Mouse (Mus musculus) embryonic facial prominence, embryonic 14.5 days (tissue): ENCODE measurements around the gene Eci3. TPM values are rescaled to one million over a fixed set of nuclear protein-coding genes. Genes with fewer than 3 reads are reported as not detected.
"Not testable (repeated sequence)": the region's sequence is repeated elsewhere in the genome, so short reads cannot be mapped to it uniquely, and the experiment has no call there.

Source experiments
- ATAC-seq: fragments of 200-750 bp; cut with Nextera tagmentation; 2 replicates; pipeline ENCODE4 v1.8.0; 2017; ENCODE audit warnings: low read depth, moderate number of reproducible peaks, moderate TSS enrichment
- DNase-seq: peaks from one replicate; pipeline ENCODE4 v3.0.0-alpha.2; 2015; ENCODE audit warnings: low spot score
- H3K27ac ChIP-seq: fragments of 300-500 bp; sonication (generic); replicated peaks from 2 replicates; pipeline ENCODE4 v1.5.1; 2014; ENCODE audit warnings: low read depth, mild to moderate bottlenecking, low read length, moderate library complexity
- H3K27me3 ChIP-seq: fragments of 300-500 bp; sonication (generic); replicated peaks from 2 replicates; pipeline ENCODE4 v1.6.1; 2014; ENCODE audit warnings: low read length; ENCODE audit not compliant: control insufficient read depth, insufficient read depth
- H3K36me3 ChIP-seq: fragments of 300-500 bp; sonication (generic); 2 replicates; pipeline ENCODE4 v1.6.1; 2014; ENCODE audit warnings: low read length, mixed read lengths; ENCODE audit not compliant: control insufficient read depth, insufficient read depth
- H3K4me1 ChIP-seq: fragments of 300-500 bp; sonication (generic); 2 replicates; pipeline ENCODE4 v1.6.1; 2014; ENCODE audit warnings: antibody characterized with exemption, low read length; ENCODE audit not compliant: control insufficient read depth, insufficient read depth
- H3K4me2 ChIP-seq: fragments of 300-500 bp; sonication (generic); 2 replicates; pipeline ENCODE4 v1.6.1; 2014; ENCODE audit warnings: low read depth, mild to moderate bottlenecking, low read length, moderate library complexity, mixed read lengths
- H3K4me3 ChIP-seq: fragments of 300-500 bp; sonication (generic); 2 replicates; pipeline ENCODE4 v1.5.1; 2014; ENCODE audit warnings: low read depth, mild to moderate bottlenecking, low read length
- H3K9ac ChIP-seq: fragments of 300-500 bp; sonication (generic); 2 replicates; pipeline ENCODE4 v1.6.1; 2014; ENCODE audit warnings: low read depth, mild to moderate bottlenecking, low read length, moderate library complexity, mixed read lengths
- H3K9me3 ChIP-seq: fragments of 300-500 bp; sonication (generic); 2 replicates; pipeline ENCODE4 v1.6.1; 2016; ENCODE audit warnings: low read length; ENCODE audit not compliant: control insufficient read depth
- WGBS: fragments of 180-500 bp; shearing (Covaris S2); extraction: QIAGEN DNeasy Blood & Tissue Kit; methylation state at CpG from one replicate; pipeline ENCODE4 v1.1.7; 2014; 5-methylcytosine and 5-hydroxymethylcytosine counted together
- polyA plus RNA-seq: library from polyadenylated mRNA; unstranded; fragments of >200 nt; fragmentation: Nextera tagmentation; extraction: Ambion mirVana; gene quantifications from 2 replicates; pipeline ENCODE4 v1.2.1, GENCODE M21; 2014

Gene Eci3
- polyA plus RNA-seq = 1.0 and 2.1 TPM in 2 replicates

- WGBS = 7% methylated on average over 32 of the region's 32 CpGs
- H3K4me1 ChIP-seq = peaks cover 5% of the 10 kb centered on the region; the same call in 1 of the 2 replicates
- DNase-seq = peak; percentile 82
- no peaks in the 10 kb centered on the region for H3K36me3 ChIP-seq
- H3K9ac ChIP-seq = peak within 1 kb of the TSS; percentile 59
- no peak within 1 kb of the TSS for H3K27ac ChIP-seq
- peak within 1 kb of the TSS; percentile 66 for H3K4me2 ChIP-seq
- ATAC-seq = peak; percentile 79
- H3K9me3 ChIP-seq = no peaks in the 10 kb centered on the region
- peak within 1 kb of the TSS; percentile 45 for H3K4me3 ChIP-seq
- H3K27me3 ChIP-seq = peaks cover 13% of the 10 kb centered on the region; the same call in 1 of the 2 replicates
These were observed at the start of gene Eci3 for GRCm38 (mm10) chr13:34963511-34964397. Eci3 (minus strand) TSS chr13:34963810.

GRCm38 (mm10) chr13:34995925-34996324, 32.3 kb upstream of the Eci3 start:
- no peaks in the 10 kb centered on the region for H3K36me3 ChIP-seq
- 0 out of 2 replicates have a peak, but pooled peaks cover 5% of the 10 kb centered on the region for H3K4me1 ChIP-seq
- 0 out of 2 replicates have a peak, but pooled peaks cover 2% of the 10 kb centered on the region for H3K9me3 ChIP-seq
- H3K27me3 ChIP-seq = no peaks in the 10 kb centered on the region
- H3K9ac ChIP-seq = no peak overlapping the region
- WGBS = 62% methylated on average over 2 of the region's 2 CpGs
- ATAC-seq (no peak), DNase-seq (peak; percentile 19)
- H3K4me3 ChIP-seq = no peak overlapping the region
- no peak overlapping the region for H3K27ac ChIP-seq
- H3K4me2 ChIP-seq = no peak overlapping the region

- DNase-seq (peak; percentile 98), ATAC-seq (peak; percentile 97)
- Histone ChIP-seq H3K9me3 (0 out of 2 replicates have a peak, but pooled peaks cover 2% of the 10 kb centered on the region), H3K27ac (peak overlapping the region; percentile 90), H3K4me1 (0 out of 2 replicates have a peak, but pooled peaks cover 5% of the 10 kb centered on the region), H3K36me3 (peaks cover 8% of the 10 kb centered on the region), H3K9ac (peak overlapping the region; percentile 74), H3K27me3 (no peaks in the 10 kb centered on the region), H3K4me3 (peak overlapping the region; percentile 70), H3K4me2 (peak overlapping the region; percentile 66)
- under 1% methylated on average over 33 of the region's 33 CpGs for WGBS
These were observed 30.6 kb upstream of the Eci3 start for GRCm38 (mm10) chr13:34993983-34994811.

GRCm38 (mm10) chr13:34993595-34993982, 30.0 kb upstream of the Eci3 start:
- Histone ChIP-seq H3K4me2 (peak overlapping the region; percentile 66), H3K27me3 (no peaks in the 10 kb centered on the region), H3K9ac (peak overlapping the region; percentile 74), H3K4me3 (peak overlapping the region; percentile 70), H3K9me3 (0 out of 2 replicates have a peak, but pooled peaks cover 2% of the 10 kb centered on the region), H3K27ac (peak overlapping the region; percentile 90), H3K4me1 (0 out of 2 replicates have a peak, but pooled peaks cover 5% of the 10 kb centered on the region), H3K36me3 (peaks cover 14% of the 10 kb centered on the region)
- DNase-seq (peak; percentile 53), ATAC-seq (peak; percentile 57)
- WGBS = under 1% methylated on average over 21 of the region's 22 CpGs

- DNase-seq (peak; percentile 1), ATAC-seq (no peak)
- Histone ChIP-seq H3K36me3 (peaks cover 19% of the 10 kb centered on the region), H3K4me1 (0 out of 2 replicates have a peak, but pooled peaks cover 5% of the 10 kb centered on the region), H3K9ac (peak overlapping the region; percentile 74), H3K27ac (peak overlapping the region; percentile 90; the same call in 1 of the 2 replicates), H3K4me3 (peak overlapping the region; percentile 70), H3K9me3 (0 out of 2 replicates have a peak, but pooled peaks cover 2% of the 10 kb centered on the region), H3K4me2 (peak overlapping the region; percentile 66), H3K27me3 (no peaks in the 10 kb centered on the region)
- 66% methylated on average over 4 of the region's 4 CpGs for WGBS
These were observed 29.5 kb upstream of the Eci3 start for GRCm38 (mm10) chr13:34993085-34993484.

GRCm38 (mm10) chr13:34991581-34992273, 28.1 kb upstream of the Eci3 start:
- no peak overlapping the region for H3K4me3 ChIP-seq
- ATAC-seq (no peak), DNase-seq (no peak)
- H3K9ac ChIP-seq = no peak overlapping the region
- no peak overlapping the region for H3K27ac ChIP-seq
- peaks cover 32% of the 10 kb centered on the region for H3K36me3 ChIP-seq
- H3K4me1 ChIP-seq = 0 out of 2 replicates have a peak, but pooled peaks cover 5% of the 10 kb centered on the region
- H3K27me3 ChIP-seq = no peaks in the 10 kb centered on the region
- H3K4me2 ChIP-seq = no peak overlapping the region
- WGBS = 72% methylated on average over 4 of the region's 4 CpGs
- no peaks in the 10 kb centered on the region for H3K9me3 ChIP-seq

GRCm38 (mm10) chr13:34983479-34983878, 19.9 kb upstream of the Eci3 start:
- H3K27me3 ChIP-seq, H3K9ac ChIP-seq, DNase-seq, H3K4me2 ChIP-seq, H3K9me3 ChIP-seq, H3K4me1 ChIP-seq, ATAC-seq, H3K4me3 ChIP-seq, H3K27ac ChIP-seq: not testable (repeated sequence)
- peaks cover 88% of the 10 kb centered on the region for H3K36me3 ChIP-seq
- 97% methylated on average over 1 of the region's 1 CpGs for WGBS

- ATAC-seq = not testable (repeated sequence)
- peaks cover 67% of the 10 kb centered on the region for H3K36me3 ChIP-seq
- WGBS = 77% methylated on average over 5 of the region's 5 CpGs
These were observed 15.0 kb upstream of the Eci3 start for GRCm38 (mm10) chr13:34978635-34979034.

More at GRCm38 (mm10) chr13:34978635-34979034, 15.0 kb upstream of the Eci3 start:
- not testable (repeated sequence) for H3K27ac ChIP-seq, H3K9ac ChIP-seq, H3K4me3 ChIP-seq, H3K4me2 ChIP-seq, DNase-seq, H3K27me3 ChIP-seq, H3K4me1 ChIP-seq, H3K9me3 ChIP-seq
